Mouse (Mus musculus) granulocyte monocyte progenitor cell, adult 5-6 weeks (primary cell): ENCODE measurements around the gene Fam120b. TPM values are rescaled to one million over a fixed set of nuclear protein-coding genes. Genes with fewer than 3 reads are reported as not detected.
"Not testable (repeated sequence)": the region's sequence is repeated elsewhere in the genome, so short reads cannot be mapped to it uniquely, and the experiment has no call there.

Experiments used
- ATAC-seq: replicated peaks from 2 replicates; pipeline ENCODE4 v1.8.0; 2016; ENCODE audit warnings: mild to moderate bottlenecking, moderate TSS enrichment, inconsistent platforms; ENCODE audit not compliant: poor library complexity, severe bottlenecking
- total RNA-seq, 2 experiments: library from RNA; stranded (forward) in 1 of 2; stranded (reverse) in 1 of 2; fragments of 200-712, 200-1000 nt in 1 of 2; fragments of >200 nt in 1 of 2; fragmentation: Nextera tagmentation in 1 of 2; gene quantifications; 2 replicates each; pipeline ENCODE4 v1.2.3; 2014 to 2017

The Fam120b gene
- total RNA-seq, 2 experiments from 2014 or later, result 11.0 to 11.1 TPM

DNA sequence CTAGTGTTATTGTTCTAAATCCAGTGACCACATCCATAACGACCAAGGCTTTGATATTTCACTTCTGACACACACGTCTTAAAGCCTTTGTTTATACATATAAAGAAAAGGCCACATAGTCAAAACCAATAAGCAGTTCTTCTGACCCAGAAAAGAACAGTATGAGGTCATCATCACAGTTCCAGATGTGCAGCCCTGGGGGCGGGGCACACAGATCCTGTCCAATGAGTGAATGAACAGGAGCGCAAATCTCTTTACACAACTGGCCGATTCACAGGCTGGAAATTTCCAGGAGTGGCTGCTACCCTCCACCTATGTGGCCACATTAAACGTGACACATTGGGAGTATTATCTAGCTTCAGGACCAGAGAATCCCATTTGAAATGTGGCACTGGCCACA is 33.4 kb downstream of the Fam120b start:
- no peak for ATAC-seq

- peak; percentile 17; the same call in 1 of the 2 replicates for ATAC-seq
These were observed 33.9 kb downstream of the Fam120b start for GRCm38 (mm10) chr17:15429937-15430336.

GRCm38 (mm10) chr17:15431021-15431514 is 35.1 kb downstream of the Fam120b start:
- peak; percentile 72 for ATAC-seq

DNA sequence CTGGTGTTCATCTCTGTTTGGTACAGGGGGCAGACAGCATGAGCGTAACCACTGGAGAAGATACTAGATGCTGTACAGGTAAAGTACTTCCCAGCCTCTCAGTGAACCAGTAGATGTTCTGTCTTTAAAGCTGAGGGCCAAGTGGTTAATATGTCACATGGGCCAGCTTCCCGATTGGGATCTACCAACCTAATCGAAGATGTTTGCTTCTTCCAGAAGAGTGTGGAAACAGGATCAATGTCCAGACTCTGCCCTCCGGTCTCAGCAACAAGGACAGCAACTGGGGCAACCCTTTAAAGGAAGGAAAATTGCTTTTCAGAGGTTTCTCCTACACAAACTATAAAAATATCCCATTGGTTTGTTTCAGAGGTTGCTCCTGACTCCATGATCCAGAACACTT is 35.5 kb downstream of the Fam120b start:
- ATAC-seq, result no peak

DNA sequence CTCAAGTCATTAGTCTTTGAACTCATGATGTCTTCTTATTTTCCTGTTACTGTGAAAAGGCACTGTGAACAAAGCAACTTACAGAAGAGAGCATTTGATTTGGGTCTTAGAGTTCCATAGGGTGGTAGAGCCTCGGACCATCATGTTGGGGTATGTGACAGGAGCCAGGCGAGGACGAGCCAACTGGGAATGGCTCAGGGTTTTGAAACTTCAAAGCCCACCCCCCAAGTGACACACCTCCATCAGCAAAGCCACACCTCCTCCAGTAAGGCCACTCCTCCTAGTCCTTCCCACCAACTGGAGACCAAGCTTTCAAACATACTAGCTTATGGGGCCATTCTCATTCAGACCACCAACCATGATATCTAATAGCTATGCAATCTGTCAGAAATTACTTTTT is 36.0 kb downstream of the Fam120b start:
- no peak for ATAC-seq

GRCm38 (mm10) chr17:15434748-15435147 is 38.7 kb downstream of the Fam120b start:
- ATAC-seq, result peak; percentile 90

DNA sequence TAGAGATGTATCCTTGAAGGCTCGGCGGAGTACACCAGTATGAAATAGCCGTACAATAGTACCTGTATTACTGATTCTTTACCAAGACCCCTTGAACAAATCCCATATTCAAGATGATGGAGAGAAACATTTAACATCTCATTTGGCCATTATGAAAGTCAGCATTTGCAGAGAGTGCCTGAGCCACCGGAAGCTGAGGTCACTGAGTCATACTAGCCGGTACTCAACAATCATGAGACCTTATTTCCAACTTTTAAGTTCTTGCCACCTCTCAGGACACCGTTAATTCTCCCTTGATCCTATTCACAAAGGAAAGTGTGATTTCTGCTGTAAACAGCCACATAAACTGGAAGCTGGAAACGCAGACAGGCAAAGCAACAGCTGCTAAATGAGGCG is 44.1 kb downstream of the Fam120b start:
- ATAC-seq, result peak; percentile 77

- peak; percentile 78 for ATAC-seq
These were observed 44.6 kb downstream of the Fam120b start for GRCm38 (mm10) chr17:15440463-15441121.

GRCm38 (mm10) chr17:15445421-15445820 is 49.4 kb downstream of the Fam120b start:
- ATAC-seq, result no peak

GRCm38 (mm10) chr17:15447831-15448230 is 51.8 kb downstream of the Fam120b start:
- no peak for ATAC-seq

DNA sequence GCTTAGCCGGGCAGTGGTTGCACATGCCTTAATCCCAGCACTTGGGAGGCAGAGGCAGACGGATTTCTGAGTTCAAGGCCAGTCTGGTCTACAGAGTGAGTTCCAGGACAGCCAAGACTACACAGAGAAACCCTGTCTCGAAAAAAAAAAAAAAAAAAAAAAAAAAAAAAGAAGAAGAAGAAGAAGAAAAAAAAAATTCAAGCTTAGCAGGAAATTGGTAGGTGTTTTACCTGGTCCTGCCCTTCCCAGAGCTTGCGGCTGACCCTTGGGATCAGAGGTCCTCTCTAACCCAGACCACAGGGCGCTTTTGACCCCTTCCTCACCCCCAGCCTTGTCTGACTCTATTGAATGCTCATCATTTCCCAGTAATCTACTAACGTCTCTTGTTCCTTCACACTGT is 53.1 kb downstream of the Fam120b start:
- not testable (repeated sequence) for ATAC-seq

DNA sequence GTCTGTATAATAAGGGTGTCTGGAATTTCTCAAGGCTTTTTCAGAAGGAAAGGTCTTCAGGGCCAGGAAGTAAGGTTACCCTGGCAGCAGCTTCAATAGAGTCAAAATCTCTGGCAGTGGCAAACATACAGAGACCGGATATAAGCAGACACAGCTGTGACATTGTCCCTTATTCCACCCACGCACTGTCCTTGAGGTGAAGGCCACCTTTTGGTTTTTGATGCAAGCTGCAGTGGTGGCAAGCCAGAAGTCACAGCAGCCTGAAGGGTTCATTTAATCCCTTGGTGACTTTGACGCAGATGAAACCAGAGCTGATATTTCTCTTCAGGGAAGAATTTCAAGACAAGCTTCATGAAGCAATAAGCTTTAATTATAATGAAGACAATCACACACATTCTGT is 53.6 kb downstream of the Fam120b start:
- no peak for ATAC-seq

- ATAC-seq, result no peak
These were observed 59.2 kb downstream of the Fam120b start for GRCm38 (mm10) chr17:15455203-15455602.

- ATAC-seq, result no peak
These were observed 60.6 kb downstream of the Fam120b start for GRCm38 (mm10) chr17:15456595-15456994.

DNA sequence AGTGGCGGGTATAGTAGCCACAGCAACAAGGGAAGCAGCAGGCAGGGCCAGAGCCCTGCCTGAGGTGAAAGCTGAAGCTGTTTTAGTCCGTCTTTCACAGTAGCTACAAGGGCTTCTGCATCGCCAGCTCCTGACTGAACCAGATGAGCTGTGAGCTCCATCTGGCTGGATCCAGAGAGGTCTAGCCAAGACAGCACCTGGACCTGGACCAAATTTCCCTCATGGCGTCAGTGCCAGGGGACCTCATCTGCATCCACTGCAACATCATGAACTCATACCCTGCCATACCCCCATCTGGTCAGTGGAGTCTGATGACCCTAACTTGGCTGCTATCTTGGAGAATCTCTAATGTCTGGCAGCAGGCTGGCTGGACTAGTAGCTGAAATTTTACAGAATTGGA is 63.8 kb downstream of the Fam120b start:
- ATAC-seq, result no peak

DNA sequence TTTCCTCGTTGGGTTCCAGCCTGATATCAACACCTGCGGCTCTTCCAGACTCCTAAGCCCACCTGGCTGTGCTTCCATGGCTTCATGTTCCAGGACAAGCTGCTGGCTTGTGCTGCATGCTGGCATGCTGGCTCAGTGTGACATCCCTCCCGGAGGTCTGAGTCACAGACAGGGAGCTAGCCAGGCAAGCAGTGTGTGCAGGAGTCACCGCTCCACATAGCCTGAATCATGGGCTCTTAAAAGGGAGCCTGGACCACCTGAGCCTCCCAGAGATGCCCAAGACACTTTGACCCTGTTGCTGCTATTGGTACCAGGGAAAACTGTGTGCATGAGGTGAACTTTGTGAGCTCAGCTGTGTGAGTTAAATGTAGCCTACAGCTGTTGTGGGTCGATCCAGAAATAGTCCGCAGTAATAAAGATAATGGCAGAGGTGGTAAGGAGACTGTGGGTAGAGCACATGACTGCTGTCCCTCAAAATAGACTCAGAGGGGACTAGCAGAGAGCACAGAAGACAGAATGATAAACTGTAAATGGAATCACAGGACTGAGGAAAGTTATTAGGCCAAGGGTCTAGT is 66.0 kb downstream of the Fam120b start:
- ATAC-seq, result no peak

GRCm38 (mm10) chr17:15467669-15468068 is 71.7 kb downstream of the Fam120b start:
- peak; percentile 97 for ATAC-seq

DNA sequence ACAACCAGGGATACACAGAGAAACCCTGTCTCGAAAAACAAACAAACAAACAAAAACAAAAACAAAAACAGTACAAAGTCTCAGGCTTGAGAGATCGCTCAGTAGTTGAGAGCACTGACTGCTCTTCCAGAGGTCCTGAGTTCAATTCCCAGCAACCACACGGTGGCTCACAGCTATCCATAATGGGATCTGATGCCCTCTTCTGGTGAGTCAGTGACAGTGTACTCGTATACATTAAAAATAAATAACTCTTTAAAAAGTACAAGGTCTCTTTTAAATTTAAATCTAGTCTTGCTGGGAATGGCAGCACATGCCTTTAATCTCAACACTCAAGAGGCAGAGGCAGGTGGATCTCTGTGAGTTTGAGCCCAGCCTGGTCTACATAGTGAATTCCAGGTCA is 76.7 kb downstream of the Fam120b start:
- ATAC-seq, result no peak
